Mouse (Mus musculus): ENCODE measurements at regions not wholly inside any gene's neighbourhood (a gene's known extent, or its start where the extent isn't known, plus 50 kb on each side); places are given as distances from the start of the nearest gene placed in this dataset.

GRCm38 (mm10) chr9:41583711-41584329, 422.3 kb upstream of the Ubash3b start:
- TF ChIP-seq CTCF (IDR thresholded peaks at IDR 0.05; ENCODE audit: borderline replicate concordance, insufficient read depth, low read length) (no peak), POLR2A (IDR thresholded peaks at IDR 0.05; ENCODE audit: low read depth, low read length) (peak; percentile 35; the same call in 1 of the 2 replicates)
